Mouse (Mus musculus): Measurements from ENCODE around the gene Ranbp9.

DNA sequence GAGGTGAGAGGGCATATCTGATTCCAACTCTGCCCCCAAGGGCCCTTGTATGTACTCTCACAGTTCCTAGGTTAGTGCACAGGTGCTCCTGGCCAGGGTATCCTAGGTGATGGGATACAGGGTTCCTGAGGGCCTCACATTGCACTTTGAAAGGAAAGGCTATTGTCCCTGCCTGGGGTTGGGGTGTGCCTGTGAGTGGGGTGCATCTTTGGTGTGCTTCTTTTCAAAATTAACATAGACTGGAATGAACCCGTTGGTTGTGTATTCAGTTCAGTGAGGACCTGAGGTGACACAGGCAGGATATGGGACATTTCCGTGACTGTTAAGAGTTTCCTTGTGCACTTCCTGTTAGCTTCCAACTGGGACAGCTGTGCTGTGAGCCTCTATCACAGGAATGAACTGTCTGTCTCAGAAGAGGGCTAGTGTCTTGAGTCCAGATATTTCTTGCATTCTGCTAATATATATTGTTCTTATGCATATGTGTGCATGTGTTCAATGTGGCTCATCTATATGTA, 106.1 kb downstream of the Ranbp9 start:
- TF ChIP-seq GATA1 (IDR thresholded peaks at IDR 0.05; ENCODE audit: low read length) (no peak), TAL1 (IDR thresholded peaks at IDR 0.05; ENCODE audit: low read length) (no peak)

All from erythroblast, embryonic 14.5 days (primary cell).